Mouse (Mus musculus): ENCODE measurements around the gene Upp1.

- TF ChIP-seq CTCF (IDR thresholded peaks at IDR 0.05; ENCODE audit: low read depth, low read length) (no peak), POLR2A (IDR thresholded peaks at IDR 0.05; ENCODE audit: extremely low read depth, insufficient read depth, low read length) (no peak)
Observed at GRCm38 (mm10) chr11:9117358-9118049, 399 bp upstream of the Upp1 start.
